Mouse (Mus musculus): ENCODE measurements around the gene Srp9.
"Not testable (repeated sequence)": the region's sequence is repeated elsewhere in the genome, so short reads cannot be mapped to it uniquely, and the experiment has no call there.

- TF ChIP-seq CTCF, EP300 (IDR thresholded peaks at IDR 0.05; ENCODE audit: low read depth): not testable (repeated sequence)
These were observed 45.7 kb downstream of the Srp9 start for GRCm38 (mm10) chr1:182170206-182170605.
